Mouse (Mus musculus): ENCODE data around the gene Iffo1.
A peak's percentile ranks its signal among the peaks of the same experiment; 100 is the strongest.
"Not testable (repeated sequence)": the region's sequence is repeated elsewhere in the genome, so short reads cannot be mapped to it uniquely, and the experiment has no call there.

Iffo1 gene

DNA sequence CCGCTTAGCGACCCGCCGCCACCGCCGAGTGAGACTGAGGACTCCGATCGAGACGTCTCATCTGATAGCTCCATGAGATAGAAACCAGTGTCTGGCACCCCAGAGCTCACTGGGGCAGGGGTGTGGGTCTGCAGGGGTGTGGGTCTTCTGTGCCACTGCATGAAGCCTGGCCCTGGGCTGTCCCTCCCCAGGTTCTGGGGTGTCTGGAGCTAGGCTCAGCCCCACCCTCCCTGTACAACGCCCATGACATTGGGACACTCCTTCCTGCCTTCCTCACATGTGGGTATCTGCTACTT, 15.5 kb downstream of the Iffo1 start:
- no peak for DNase-seq (ENCODE audit: low read depth in 2 of 2, low spot score in 2 of 2)

DNA sequence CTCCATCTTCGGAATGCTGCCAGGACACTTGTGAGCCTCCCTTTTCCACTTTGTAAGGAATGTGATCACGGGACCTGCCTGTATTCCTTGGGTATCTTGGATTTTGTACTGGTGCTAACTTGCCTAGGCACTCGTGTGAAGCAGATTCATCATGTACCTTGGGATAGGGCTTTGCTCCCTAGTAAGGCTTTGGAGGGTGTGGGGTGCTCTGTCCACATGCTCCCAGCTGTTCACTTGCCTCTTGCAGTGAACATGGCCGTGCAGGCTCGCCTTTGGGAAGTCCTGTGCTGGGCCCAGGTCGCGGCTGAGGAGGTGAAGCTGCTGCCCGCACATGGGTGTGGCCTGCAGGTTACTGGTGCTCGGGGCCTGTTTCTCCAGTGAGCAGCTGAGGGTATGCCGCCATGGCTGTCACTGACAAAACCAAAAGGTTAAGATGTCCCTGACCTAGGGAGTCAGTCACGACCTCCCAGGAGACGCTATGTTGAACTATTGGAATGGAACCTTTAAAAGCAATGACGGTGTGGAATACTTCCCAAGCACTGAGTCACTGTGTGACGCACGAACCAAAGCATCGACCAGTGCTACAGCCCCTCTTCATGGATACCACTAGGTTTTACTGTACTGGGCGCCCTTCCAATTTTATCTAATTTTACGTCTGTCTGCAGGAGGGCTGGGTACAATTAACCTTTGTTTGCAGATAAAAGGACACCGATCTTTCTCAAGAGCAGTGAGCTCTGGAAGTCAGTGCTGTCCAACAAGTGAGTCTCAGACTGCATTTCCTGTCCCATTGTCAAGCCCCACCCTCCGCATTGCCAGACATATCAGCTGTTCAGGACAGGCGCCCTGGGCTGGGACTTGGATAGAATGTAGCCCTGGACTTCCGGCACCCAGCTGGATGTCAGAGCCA, 16.1 kb downstream of the Iffo1 start:
- no peak for DNase-seq (ENCODE audit: low read depth in 2 of 2, low spot score in 2 of 2)

DNA sequence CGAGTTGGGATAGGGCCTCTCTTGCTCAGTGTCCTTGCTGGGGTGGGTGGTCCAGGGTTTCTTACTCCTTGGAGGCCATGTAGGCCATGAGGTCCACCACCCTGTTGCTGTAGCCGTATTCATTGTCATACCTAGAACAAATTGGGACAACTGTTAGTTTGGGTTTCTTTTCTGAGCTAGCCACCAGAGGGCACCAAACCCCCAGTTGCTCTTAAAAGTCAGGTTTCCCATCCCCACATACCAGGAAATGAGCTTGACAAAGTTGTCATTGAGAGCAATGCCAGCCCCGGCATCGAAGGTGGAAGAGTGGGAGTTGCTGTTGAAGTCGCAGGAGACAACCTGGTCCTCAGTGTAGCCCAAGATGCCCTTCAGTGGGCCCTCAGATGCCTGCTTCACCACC, 16.9 kb downstream of the Iffo1 start:
- DNase-seq (ENCODE audit: low read depth in 2 of 2, low spot score in 2 of 2) = peak; percentile 71 to 84

DNA sequence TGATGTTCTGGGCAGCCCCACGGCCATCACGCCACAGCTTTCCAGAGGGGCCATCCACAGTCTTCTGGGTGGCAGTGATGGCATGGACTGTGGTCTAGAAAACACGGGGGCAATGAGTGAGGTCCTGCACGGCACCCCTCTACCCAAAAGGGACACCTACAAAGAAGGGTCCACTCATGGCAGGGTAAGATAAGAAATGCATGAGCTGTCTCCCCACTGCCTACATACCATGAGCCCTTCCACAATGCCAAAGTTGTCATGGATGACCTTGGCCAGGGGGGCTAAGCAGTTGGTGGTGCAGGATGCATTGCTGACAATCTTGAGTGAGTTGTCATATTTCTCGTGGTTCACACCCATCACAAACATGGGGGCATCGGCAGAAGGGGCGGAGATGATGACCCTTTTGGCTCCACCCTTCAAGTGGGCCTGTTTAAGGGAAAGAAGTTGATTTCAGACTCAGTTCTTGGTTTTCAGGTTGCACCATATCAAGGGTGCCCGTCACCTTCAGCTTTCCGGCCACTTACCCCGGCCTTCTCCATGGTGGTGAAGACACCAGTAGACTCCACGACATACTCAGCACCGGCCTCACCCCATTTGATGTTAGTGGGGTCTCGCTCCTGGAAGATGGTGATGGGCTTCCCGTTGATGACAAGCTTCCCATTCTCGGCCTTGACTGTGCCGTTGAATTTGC, 17.7 kb downstream of the Iffo1 start:
- DNase-seq (ENCODE audit: low read depth in 2 of 2, low spot score in 2 of 2) = not testable (repeated sequence)

DNA sequence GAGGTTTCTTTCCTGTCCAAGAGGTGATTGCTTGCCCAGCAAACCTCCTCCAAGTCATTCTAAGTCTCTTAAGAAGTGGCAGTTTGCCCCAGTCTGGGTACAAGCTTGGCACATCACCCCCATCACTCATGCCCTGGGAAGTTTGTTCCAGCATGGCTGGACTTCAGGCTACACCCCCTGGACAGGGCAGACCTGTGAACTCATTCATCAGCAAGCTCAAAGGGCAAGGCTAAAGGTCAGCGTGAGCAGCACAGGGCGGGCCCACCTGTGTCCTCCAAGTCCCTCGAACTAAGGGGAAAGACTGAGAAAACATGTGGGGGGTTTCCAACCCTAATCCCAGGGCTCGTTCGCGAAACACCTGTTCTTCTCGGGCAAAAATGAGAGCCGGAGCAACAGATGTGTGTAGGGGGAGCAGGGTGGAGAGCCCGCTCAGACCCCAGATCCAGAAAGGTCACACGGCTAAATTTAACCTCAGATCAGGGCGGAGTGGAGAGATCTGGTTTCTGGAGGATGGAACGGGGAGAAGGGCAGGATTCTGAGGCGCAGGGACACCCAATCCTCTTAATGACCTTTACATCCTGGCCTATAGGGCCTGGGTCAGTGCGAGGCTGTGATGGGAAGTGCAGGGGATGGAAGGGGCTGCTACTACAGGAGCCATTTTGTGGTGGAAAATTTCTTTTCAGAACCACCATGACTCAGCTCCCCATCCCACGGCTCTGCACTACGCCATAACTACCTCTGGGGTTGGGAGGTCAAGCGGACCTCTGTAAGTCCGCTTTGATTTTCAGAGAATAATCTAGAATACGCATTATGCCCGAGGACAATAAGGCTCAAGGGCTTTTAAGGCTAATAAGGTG, 19.0 kb downstream of the Iffo1 start:
- no peak for DNase-seq (ENCODE audit: low read depth in 2 of 2, low spot score in 2 of 2)

DNA sequence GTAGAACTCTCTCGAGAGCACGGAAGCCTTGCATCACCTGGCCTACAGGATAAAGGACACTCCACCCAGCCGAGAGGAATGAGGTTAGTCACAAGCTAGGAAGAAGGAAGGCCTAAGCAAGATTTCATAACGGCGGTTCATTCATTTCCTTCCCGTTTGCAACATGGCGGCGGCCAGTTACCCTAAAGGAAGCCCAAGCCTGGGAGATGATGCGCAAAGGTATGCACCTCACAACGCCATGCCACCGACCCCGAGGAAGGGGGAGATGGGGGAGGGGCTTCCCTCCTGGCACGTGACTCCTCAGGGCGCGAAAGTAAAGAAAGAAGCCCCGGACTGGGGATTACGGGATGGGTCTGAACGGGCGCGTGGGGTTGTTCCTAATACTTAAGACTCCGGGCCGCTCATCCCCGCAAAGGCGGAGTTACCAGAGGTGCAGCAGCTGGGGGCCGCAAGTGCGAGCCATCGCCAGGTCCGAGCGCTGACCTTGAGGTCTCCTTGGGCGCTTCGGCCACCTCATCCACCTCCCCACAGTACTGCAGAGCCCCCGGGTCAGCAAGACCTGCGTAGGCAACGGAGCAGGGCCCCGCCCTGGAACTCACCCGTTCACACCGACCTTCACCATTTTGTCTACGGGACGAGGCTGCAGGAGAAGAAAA, 19.8 kb downstream of the Iffo1 start:
- peak; percentile 49 to 61 for DNase-seq (ENCODE audit: low read depth in 2 of 2, low spot score in 2 of 2)

DNA sequence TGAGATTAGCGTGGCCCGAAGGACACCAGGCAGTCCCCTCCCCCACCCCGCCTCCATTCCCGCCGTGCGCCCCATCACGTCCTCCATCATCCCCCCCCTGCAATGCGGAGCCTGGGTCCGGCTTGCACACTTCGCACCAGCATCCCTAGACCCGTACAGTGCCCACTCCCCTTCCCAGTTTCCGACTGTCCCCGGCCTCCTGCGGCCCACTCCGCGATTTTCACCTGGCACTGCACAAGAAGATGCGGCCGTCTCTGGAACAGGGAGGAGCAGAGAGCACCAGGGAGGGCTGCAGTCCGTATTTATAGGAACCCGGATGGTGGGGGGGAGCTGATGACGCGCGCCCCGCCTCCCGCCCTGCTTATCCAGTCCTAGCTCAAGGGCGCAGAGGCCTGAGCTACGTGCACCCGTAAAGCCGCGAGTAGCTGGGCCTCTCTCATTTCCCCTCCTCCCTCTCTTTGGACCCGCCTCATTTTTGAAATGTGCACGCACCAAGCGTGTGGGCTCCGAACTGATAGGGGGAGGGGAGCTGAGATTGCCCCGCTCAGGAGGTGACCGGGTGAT, 20.4 kb downstream of the Iffo1 start:
- DNase-seq (ENCODE audit: low read depth in 2 of 2, low spot score in 2 of 2) = peak; percentile 95 to 96

DNA sequence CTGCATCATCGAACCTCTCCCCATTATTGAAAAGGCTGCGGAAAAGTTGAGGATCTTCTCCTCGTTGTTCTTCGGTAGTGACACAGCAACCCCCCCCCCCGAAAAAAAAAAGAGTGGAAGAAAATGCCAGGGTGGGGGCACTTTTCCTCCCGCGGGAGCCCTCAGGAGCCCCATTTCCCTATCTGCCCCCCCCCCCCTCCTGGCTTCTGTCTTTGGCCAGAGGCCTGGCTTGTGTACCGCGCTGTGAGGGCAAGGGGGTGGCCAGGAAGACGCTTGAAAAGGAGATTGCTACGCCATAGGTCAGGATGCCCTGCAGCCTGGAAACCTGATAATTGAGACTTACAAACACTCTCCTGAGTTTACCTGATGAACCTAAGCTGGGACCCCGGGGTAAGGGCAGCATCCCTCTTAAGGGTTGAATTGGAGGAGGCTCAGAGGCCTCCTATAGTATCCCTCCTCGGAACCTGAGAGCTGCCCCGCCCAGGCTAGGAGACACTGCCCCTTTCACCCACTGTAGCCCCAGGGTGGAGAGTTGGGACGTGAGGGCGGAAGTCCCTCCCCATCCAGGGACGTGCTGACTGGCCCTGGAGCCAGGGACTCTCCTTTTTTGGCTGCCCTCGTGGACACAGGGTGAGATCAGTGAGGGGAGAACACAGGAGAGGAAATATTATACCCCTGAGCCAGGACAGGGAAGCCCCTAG, 21.2 kb downstream of the Iffo1 start, which contains the start of gene Gapdh:
TSS of gene Gapdh (minus strand) at position 417 of the 701 bp plus-strand sequence.
- DNase-seq (ENCODE audit: low read depth in 2 of 2, low spot score in 2 of 2) = no peak

DNA sequence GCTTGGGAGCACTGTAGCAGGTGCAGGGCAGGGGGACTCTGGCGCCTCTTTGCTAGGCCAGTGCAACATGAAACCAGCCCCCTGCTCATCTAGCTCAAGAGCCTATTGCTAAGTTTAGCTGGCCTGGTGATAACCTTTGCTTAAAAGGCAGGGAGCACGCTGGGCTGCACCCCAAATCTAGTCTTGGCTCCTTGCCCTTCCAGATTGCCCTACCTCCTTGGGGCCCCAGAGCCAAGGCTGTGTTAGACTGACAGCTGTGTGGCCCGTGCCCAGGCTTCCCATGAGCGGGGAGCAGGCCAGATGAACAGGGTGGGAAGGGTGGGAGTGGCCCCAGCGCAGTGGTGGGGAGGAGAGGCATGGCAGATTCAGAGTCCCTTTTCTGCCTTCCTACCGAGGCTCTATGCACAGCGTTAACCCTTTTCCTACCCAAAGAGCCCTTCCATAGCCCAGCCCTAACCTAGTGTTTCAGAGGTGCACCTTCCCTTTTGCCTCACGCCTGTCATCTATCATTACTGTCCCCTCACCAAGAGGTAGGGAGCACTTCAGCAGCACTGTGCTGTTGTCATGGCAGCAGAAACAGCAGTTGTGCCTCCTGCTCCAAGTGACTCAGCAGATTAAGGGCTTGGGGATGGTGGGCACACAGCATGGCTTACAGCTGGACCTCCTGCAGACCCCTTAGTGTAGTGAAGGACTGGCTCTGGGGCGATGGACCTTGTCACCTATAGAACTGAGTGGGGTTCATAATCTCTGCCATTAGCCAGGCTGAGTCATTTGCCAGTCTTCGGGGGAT, 22.0 kb downstream of the Iffo1 start:
- DNase-seq (ENCODE audit: low read depth in 2 of 2, low spot score in 2 of 2) = no peak

DNA sequence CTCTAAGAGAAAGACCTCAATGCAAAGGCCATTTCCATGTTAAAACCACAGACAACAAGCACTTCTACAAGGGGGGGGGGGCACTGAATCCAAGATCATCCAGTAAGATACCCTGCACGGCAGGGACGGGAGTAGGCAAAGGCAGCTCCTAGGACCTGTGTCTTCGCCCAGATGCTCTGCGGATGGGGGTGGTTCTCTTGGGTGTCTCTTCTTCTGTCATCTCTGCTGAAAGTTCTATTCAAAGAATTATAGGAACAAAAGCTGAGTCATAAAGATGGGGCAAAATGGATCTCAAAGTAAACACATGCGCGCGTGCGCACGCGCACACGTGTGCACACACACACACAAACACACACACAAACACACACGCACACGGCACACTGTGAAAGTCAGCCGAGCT, 23.0 kb downstream of the Iffo1 start:
- no peak for DNase-seq (ENCODE audit: low read depth in 2 of 2, low spot score in 2 of 2)

DNA sequence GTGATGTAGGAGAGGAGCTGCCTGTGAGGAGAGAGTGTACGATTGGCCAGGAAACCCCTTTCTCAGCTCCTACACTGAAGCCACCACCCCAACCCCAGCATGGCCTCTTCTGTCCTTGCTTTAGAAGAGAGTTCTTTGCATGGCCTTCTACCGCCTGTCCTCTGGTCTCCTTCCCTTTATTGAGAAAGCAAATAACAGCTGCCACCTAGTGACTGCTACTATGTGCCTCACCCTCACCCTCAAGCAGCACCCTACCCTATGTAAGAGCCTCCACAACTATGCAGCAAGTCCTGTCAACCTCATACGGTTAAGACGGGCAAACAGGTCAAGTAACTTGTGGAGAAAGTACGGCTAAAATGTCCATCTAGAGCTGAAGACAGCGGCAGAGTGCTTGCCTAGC, 25.2 kb downstream of the Iffo1 start:
- DNase-seq (ENCODE audit: low read depth in 2 of 2, low spot score in 2 of 2) = no peak

DNA sequence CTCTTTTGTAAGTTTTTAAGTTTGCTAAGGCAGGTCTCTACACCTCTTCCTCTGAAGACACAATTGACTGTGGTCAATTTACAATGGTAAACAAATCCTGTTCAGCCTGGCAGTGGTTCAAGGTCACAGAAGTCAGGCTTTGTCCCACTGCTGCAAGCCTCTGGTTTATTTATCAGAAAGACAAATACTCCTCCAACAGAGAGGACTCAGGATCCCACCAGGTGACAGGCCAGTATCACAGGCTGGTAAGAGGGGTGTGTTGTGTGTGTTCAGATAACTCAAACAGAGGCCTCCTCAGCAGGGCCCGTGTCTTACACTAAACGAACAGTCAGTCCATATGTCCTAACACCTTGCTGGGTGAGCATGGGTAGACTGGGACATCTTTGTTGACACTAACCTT, 27.4 kb downstream of the Iffo1 start:
- no peak for DNase-seq (ENCODE audit: low read depth in 2 of 2, low spot score in 2 of 2)

DNA sequence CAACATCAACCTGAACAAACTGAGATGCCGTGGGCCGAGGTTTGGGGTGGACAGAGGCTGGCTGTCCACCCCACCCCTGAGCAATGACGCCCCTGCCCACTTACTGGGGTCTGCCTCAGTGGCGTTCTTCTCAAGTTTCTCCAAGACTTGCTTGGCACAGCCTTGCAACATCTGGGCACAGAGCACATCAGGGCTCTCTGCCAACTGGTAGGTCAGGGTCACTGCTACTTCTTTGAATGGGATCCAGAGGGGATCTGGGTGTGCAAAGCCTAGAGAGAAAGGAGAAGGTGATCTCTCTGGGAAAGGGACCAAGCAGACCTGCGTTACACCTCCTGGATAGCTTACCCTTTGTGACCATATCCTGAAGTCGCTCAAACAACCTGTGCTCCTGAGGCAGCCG, 28.2 kb downstream of the Iffo1 start:
- DNase-seq (ENCODE audit: low read depth in 2 of 2, low spot score in 2 of 2) = no peak

DNA sequence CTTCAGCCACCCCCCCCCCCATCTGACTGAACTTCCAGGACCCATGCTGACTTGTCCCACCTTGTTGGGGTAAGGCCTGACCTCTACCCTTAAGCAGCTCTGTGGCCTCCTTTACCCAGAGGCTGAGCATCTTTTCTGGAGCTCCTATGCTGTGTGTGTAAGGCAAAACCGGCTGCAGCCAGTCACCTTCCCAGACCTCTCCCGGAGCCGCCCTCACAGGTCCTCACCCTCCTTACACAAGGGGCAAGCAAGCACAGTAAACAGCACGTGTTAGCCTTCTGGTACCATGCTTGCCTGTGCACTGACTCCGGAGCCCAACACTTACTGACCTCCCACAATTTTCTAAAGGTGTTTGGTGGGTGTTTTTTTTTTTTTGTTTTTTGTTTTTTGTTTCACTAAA, 30.4 kb downstream of the Iffo1 start:
- DNase-seq (ENCODE audit: low read depth in 2 of 2, low spot score in 2 of 2) = no peak

DNA sequence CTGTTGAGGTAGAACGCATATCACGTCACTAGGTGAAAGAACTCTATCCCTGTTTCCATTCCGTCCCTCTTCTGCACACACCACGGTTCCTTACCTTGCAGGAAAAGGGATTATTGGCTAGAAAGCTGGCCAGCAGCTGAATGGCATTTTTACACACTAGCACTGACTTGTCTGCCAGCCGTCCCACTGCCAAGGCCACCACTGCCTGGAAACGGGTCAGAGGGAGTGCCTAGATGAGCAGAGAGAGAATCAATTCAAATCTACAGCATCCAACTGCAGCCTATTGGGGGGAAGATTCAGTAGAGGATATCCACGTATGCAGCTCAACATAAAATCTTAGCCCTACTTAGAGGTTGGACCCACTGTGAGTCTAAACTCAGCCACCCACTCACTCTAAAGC, 34.6 kb downstream of the Iffo1 start:
- no peak for DNase-seq (ENCODE audit: low read depth in 2 of 2, low spot score in 2 of 2)

DNA sequence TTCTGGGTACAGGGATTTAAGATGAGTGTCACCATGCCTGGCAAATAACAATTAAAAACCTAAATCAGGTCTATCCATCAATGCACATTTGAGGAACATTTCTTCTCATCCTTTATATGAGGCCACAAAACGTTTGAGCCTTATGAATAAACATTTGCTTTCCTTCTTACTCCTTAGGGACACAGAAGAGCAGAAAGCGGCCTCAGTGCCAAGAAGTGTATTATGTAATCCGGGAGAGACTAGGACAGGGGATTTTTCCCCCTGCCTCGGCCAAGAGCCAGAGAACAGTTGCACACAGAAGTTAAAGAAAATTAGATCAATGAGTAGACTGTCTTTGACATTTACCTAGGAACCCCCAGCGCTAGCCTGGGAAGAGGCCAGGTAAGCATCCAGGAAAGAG, 37.1 kb downstream of the Iffo1 start:
- no peak for DNase-seq (ENCODE audit: low read depth in 2 of 2, low spot score in 2 of 2)

DNA sequence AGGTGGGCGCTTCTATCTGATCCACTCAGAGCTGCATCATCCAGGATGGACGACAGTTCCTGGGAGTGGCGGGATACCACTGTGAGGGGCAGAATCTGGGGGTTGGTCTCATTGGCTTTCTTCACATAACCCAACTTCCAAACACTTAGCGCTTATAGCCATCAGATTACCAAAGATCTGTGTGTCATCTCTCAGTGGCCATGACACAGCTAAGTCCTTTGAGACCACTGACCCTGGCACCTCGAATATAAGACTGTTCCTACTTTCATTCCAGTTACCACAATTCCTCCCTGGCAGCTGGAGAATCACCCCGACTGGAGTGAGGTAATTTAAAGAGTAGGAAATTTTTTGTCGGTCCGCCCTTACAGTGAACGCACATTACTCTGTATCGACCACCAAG, 41.2 kb downstream of the Iffo1 start:
- DNase-seq (ENCODE audit: low read depth in 2 of 2, low spot score in 2 of 2) = no peak

DNA sequence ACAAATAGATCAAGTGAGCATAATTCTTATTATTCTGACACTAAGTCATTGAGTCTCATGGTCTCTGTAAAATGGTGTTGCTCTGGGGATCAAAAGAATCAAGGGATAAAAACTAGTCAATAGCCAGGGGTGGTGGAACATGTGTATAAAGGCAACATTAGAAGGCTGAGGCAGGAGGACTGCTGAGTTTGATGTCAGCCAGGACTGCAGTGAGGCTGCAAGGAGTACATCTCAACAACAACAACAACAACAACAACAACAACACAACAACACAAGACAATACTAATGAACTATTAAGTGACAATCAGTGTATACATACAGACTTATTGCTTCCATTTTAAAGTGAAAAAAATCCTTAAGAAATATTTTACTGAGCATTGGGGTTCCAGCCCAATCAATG, 45.8 kb downstream of the Iffo1 start:
- no peak for DNase-seq (ENCODE audit: low read depth in 2 of 2, low spot score in 2 of 2)

DNA sequence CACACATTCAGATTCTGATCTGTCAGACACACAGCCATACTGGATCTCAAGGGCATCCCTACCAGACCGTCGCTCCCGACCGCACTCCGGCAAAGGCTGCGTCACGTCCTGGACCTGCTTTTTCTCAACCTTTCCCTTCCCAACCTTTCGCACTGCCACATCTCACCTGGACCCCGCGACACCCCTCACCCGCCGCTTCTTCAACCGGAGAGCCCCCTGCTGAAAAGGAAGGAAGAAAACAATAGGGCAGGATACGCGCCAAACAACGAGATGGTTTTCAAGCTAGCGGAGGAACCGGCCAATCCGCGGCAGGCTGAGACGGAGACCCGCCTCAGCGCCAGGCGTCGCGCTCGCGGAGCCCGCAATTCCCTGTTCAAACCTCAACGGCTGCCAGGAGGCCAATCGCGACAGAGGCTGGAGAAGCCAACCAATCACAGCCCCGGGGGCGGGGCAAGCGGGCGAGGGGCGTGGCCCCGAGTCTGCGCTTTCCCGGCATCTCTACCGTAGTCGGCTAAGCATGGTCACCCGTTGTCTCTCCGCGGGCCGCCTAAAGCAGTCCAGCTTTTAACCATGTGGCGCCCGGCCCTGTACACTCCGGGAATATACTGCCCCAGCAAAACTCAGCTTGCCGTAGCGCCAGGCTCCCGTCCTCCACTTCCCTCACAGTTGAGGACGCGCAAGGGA, 46.4 kb downstream of the Iffo1 start, which contains the start of the genes Ncapd2 and Mrpl51:
TSS of gene Ncapd2 (minus strand) at position 370 of the 684 bp plus-strand sequence.
TSS of gene Mrpl51 (plus strand) at position 470 of the 684 bp plus-strand sequence.
- peak; percentile 94 to 96 for DNase-seq (ENCODE audit: low read depth in 2 of 2, low spot score in 2 of 2)

All from CD8-positive naive resting alpha-beta T cell, adult 2 months (primary cell).